Mouse (Mus musculus) hindbrain, embryonic 13.5 days (tissue): ENCODE measurements around the gene Med22. TPM values are rescaled to one million over a fixed set of nuclear protein-coding genes. Genes with fewer than 3 reads are reported as not detected.

Source experiments
- ATAC-seq: fragments of 200-750 bp; cut with Nextera tagmentation; 2 replicates; pipeline ENCODE4 v1.8.0; 2017; ENCODE audit warnings: moderate TSS enrichment; ENCODE audit not compliant: low FRiP score
- H3K27ac ChIP-seq: fragments of 300-500 bp; sonication (generic); 2 replicates; pipeline ENCODE4 v1.5.1; 2015; ENCODE audit warnings: inconsistent platforms, mild to moderate bottlenecking, moderate library complexity
- H3K27me3 ChIP-seq: fragments of 300-500 bp; sonication (generic); 2 replicates; pipeline ENCODE4 v1.6.1; 2015; ENCODE audit warnings: mild to moderate bottlenecking, inconsistent platforms
- H3K36me3 ChIP-seq: fragments of 300-500 bp; sonication (generic); 2 replicates; pipeline ENCODE4 v1.6.1; 2015; ENCODE audit warnings: mild to moderate bottlenecking, inconsistent platforms
- H3K4me1 ChIP-seq: fragments of 300-500 bp; sonication (generic); replicated peaks from 2 replicates; pipeline ENCODE4 v1.6.1; 2015; ENCODE audit warnings: inconsistent platforms
- H3K4me2 ChIP-seq: fragments of 300-500 bp; sonication (generic); 2 replicates; pipeline ENCODE4 v1.6.1; 2015; ENCODE audit warnings: inconsistent platforms, mild to moderate bottlenecking, moderate library complexity
- H3K4me3 ChIP-seq: fragments of 300-500 bp; sonication (generic); 2 replicates; pipeline ENCODE4 v1.5.1; 2015; ENCODE audit warnings: mild to moderate bottlenecking, inconsistent platforms
- H3K9ac ChIP-seq: fragments of 300-500 bp; sonication (generic); 2 replicates; pipeline ENCODE4 v1.6.1; 2015; ENCODE audit warnings: mild to moderate bottlenecking, inconsistent platforms
- H3K9me3 ChIP-seq: fragments of 300-500 bp; sonication (generic); 2 replicates; pipeline ENCODE4 v1.6.1; 2016; ENCODE audit warnings: inconsistent platforms
- WGBS: fragments of 180-500 bp; shearing (Covaris S2); methylation state at CpG from one replicate; pipeline ENCODE4 v1.1.7; 2015; 5-methylcytosine and 5-hydroxymethylcytosine counted together
- polyA plus RNA-seq: library from polyadenylated mRNA; unstranded; fragments of >200 nt; fragmentation: Nextera tagmentation; extraction: Ambion mirVana; gene quantifications from 2 replicates; pipeline ENCODE4 v1.2.1, GENCODE M21; 2015

Gene Med22
- polyA plus RNA-seq, 1 experiment from 2014 or later, result 140 TPM

DNA sequence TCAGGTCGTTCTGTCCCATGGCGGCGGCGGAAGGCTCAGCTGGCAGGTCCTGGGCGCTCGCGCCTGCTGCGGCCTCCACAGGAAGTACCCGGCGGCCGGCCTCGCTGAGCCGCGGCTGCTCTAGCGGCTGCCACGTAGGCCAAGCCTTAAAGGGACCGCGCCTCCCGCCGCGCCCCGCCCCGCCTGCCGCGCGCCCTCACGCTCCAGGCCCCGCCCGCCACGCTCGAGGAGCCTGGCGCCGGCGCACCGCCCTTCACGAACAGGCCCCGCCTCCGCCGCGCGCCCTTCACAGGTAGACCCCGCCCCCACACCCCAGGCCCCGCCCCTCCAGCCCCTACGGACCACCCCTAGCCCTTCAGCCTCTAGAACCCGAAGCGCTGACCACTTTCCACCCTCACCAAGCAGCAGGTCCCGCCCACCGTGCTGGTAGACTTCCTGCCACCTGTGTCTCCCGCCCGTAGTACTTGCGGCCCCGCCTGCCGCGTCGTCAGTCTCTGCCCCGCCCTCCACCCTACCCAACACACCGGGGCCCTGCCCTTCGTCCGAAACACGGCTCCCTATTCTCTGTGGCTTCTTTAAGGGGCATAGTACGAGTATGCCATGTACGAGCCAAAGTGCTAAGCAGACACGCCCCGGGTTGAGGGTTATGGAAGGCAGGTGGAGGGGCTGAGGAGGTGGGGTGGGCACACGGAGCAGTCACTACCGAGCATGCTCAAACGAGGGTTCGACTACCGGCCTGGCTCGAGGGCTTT lies 23.0 kb upstream of the Med22 start, which contains the start of the genes Surf4 and Stkld1:
Gene Surf4, minus strand, starts transcription at position 625 of the 752 bp plus-strand sequence.
Gene Stkld1, plus strand, starts transcription at position 744 of the 752 bp plus-strand sequence.
- Histone ChIP-seq H3K27ac (peak within 1 kb of the TSS; percentile 88), H3K4me1 (peaks cover 30% of the 10 kb centered on the region), H3K4me2 (peak within 1 kb of the TSS; percentile 89), H3K27me3 (no peaks in the 10 kb centered on the region), H3K4me3 (peak within 1 kb of the TSS; percentile 96), H3K36me3 (peaks cover 25% of the 10 kb centered on the region), H3K9ac (peak within 1 kb of the TSS; percentile 97), H3K9me3 (no peaks in the 10 kb centered on the region)
- ATAC-seq, result peak; percentile 95
- 1% methylated on average over 61 of the region's 70 CpGs for WGBS

DNA sequence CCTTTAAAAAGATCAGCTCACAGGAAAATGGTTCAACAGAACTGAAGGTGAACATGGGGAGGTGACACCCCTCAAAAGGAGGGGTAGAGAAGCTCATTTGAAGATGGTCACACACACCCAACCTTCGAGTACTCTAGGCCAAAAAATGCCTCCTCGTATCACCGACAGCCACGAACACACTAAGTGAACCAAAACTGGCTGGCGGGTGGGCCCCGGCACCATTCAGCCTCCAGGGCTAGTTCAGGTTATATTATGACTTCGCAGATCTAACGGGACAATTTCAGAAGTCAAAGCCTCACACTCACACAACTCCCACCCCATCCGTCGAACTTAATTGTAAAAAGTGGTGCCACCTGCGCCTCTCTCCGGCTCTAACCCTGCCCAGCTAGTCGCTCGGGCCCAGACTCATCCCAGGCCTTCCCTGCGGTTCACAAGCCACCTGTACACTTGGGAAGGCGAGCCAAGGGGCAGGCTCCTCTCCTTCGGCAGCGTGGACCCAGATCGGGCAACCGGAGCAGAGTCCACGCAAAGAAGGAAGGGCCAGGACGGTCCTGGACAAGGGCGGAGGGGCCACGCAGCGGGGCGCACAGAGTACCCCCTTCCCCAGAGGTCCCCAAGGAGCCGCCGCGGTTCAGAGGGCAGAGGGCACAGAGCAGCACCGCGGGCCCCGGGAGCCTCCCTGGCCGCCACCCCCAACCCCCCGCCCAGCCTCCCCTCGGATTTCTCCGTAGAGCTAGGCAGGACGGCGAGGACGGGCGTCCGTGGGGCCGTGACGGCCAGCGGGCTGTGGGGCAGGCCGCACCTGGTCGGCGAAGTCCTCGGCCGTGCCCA lies 22.2 kb upstream of the Med22 start:
- Histone ChIP-seq H3K36me3 (peaks cover 32% of the 10 kb centered on the region), H3K27ac (peak overlapping the region; percentile 88), H3K4me2 (peak overlapping the region; percentile 89), H3K4me3 (peak overlapping the region; percentile 96), H3K9ac (peak overlapping the region; percentile 97), H3K9me3 (no peaks in the 10 kb centered on the region), H3K27me3 (no peaks in the 10 kb centered on the region), H3K4me1 (peaks cover 33% of the 10 kb centered on the region)
- ATAC-seq, result no peak; the same call in 1 of the 2 replicates
- 4% methylated on average over 44 of the region's 49 CpGs for WGBS

DNA sequence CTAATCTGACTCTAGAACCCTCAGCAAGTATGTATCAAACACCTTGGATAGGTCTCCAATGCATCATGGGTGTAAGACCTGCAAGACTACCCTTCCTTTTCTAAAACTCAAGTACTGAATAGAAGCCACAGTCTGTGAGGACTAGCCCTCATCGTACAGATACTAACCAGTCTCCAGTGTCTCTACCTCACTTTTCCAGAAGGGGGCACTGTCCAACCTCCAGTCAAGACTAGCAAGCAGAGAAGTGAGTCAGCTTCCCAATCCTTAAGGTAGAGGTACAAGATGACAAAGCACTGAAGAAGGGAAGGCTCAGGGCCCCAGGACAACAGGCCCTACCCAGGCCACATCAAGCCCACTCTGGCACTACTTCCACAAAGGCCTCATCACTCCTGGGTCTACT lies 19.9 kb upstream of the Med22 start:
- WGBS, result 29% methylated on average over 1 of the region's 1 CpGs
- peak overlapping the region; percentile 97; the same call in 1 of the 2 replicates for H3K9ac ChIP-seq
- H3K4me3 ChIP-seq, result no peak overlapping the region
- no peaks in the 10 kb centered on the region for H3K27me3 ChIP-seq
- no peak overlapping the region for H3K4me2 ChIP-seq
- no peak for ATAC-seq
- H3K9me3 ChIP-seq, result no peaks in the 10 kb centered on the region
- H3K36me3 ChIP-seq, result peaks cover 54% of the 10 kb centered on the region
- H3K27ac ChIP-seq, result no peak overlapping the region
- peaks cover 35% of the 10 kb centered on the region for H3K4me1 ChIP-seq

GRCm38 (mm10) chr2:26927745-26928476 lies 17.4 kb upstream of the Med22 start:
- WGBS, result 93% methylated on average over 6 of the region's 6 CpGs
- H3K27ac ChIP-seq, result no peak overlapping the region
- no peaks in the 10 kb centered on the region for H3K9me3 ChIP-seq
- no peaks in the 10 kb centered on the region for H3K27me3 ChIP-seq
- ATAC-seq, result no peak
- H3K4me2 ChIP-seq, result no peak overlapping the region
- no peak overlapping the region for H3K4me3 ChIP-seq
- H3K4me1 ChIP-seq, result peaks cover 35% of the 10 kb centered on the region
- H3K9ac ChIP-seq, result no peak overlapping the region; the same call in 1 of the 2 replicates
- H3K36me3 ChIP-seq, result peaks cover 78% of the 10 kb centered on the region

DNA sequence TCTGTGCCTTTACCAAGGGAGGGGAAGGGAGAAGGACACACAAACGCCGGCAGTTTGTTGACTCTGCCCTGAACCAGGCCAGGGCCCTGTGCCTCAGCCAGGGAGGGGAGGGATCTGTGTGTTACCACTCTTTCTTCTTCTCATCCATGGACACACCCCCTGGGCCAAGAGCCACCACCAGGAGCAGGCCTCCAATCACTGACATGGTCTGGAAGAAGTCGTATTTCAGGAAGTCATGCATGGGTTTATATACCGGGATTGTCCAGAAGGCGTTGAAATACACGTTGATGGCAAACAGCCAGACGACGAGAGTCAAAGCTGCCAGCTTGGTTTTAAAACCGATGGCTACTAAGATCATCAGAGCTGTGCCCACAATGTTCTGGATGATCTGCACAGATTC lies 11.3 kb upstream of the Med22 start:
- no peak overlapping the region for H3K4me2 ChIP-seq
- H3K36me3 ChIP-seq, result peaks cover 92% of the 10 kb centered on the region
- no peak overlapping the region for H3K9ac ChIP-seq
- no peaks in the 10 kb centered on the region for H3K9me3 ChIP-seq
- no peak for ATAC-seq
- peaks cover 18% of the 10 kb centered on the region for H3K4me1 ChIP-seq
- 87% methylated on average over 9 of the region's 9 CpGs for WGBS
- H3K27me3 ChIP-seq, result no peaks in the 10 kb centered on the region
- H3K27ac ChIP-seq, result no peak overlapping the region
- no peak overlapping the region for H3K4me3 ChIP-seq

- WGBS, result 89% methylated on average over 6 of the region's 6 CpGs
Measured at GRCm38 (mm10) chr2:26920190-26920855, 9.8 kb upstream of the Med22 start.

DNA sequence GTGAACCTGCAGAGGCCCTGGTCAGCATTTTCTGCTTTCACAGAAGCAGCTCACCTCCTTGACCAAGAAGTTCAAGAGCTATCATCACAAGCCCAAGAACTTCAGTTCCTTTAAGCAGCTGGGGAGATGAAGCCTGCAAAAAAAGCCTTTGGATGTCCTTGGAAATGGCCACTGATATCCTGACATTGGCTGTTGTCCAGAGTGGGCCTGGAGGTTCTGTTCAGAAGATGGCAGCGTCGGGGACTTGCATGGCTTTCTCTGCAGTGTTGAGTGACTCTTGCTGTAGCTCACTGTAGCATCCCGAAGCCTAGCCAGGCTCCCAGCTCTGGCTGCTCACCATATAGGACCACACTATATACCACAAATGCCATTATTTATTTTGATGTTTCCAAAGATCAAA lies 9.2 kb upstream of the Med22 start:
- peaks cover 73% of the 10 kb centered on the region for H3K36me3 ChIP-seq
- WGBS, result 89% methylated on average over 3 of the region's 3 CpGs
- H3K4me1 ChIP-seq, result peaks cover 32% of the 10 kb centered on the region
- no peak overlapping the region for H3K4me3 ChIP-seq
- H3K4me2 ChIP-seq, result no peak overlapping the region
- no peaks in the 10 kb centered on the region for H3K9me3 ChIP-seq
- no peak overlapping the region for H3K27ac ChIP-seq
- H3K9ac ChIP-seq, result no peak overlapping the region
- H3K27me3 ChIP-seq, result no peaks in the 10 kb centered on the region
- no peak for ATAC-seq

More at GRCm38 (mm10) chr2:26920190-26920855, 9.8 kb upstream of the Med22 start:
- ATAC-seq, result no peak
- H3K4me3 ChIP-seq, result no peak overlapping the region
- H3K9me3 ChIP-seq, result no peaks in the 10 kb centered on the region
- H3K9ac ChIP-seq, result no peak overlapping the region
- H3K4me2 ChIP-seq, result no peak overlapping the region
- H3K27me3 ChIP-seq, result no peaks in the 10 kb centered on the region
- no peak overlapping the region for H3K27ac ChIP-seq
- H3K36me3 ChIP-seq, result peaks cover 78% of the 10 kb centered on the region
- peaks cover 25% of the 10 kb centered on the region for H3K4me1 ChIP-seq

GRCm38 (mm10) chr2:26916738-26917137 lies 6.3 kb upstream of the Med22 start:
- H3K4me2 ChIP-seq, result peak overlapping the region; percentile 100
- peak overlapping the region; percentile 62 for H3K4me3 ChIP-seq
- peak overlapping the region; percentile 83 for H3K27ac ChIP-seq
- peak; percentile 5 for ATAC-seq
- peaks cover 47% of the 10 kb centered on the region for H3K4me1 ChIP-seq
- H3K9ac ChIP-seq, result peak overlapping the region; percentile 91
- H3K9me3 ChIP-seq, result no peaks in the 10 kb centered on the region
- peaks cover 73% of the 10 kb centered on the region for H3K36me3 ChIP-seq
- 3% methylated on average over 13 of the region's 13 CpGs for WGBS
- H3K27me3 ChIP-seq, result no peaks in the 10 kb centered on the region

GRCm38 (mm10) chr2:26915927-26916728 lies 5.7 kb upstream of the Med22 start, which contains the start of the genes Surf2 and Surf1:
TSS of gene Surf2 (plus strand) at chr2:26916367.
TSS of gene Surf1 (minus strand) at chr2:26916530.
- H3K36me3 ChIP-seq, result peaks cover 70% of the 10 kb centered on the region

GRCm38 (mm10) chr2:26914148-26914941 lies 3.9 kb upstream of the Med22 start:
- no peaks in the 10 kb centered on the region for H3K27me3 ChIP-seq
- peaks cover 58% of the 10 kb centered on the region for H3K4me1 ChIP-seq
- H3K9ac ChIP-seq, result no peak overlapping the region
- 67% methylated on average over 8 of the region's 8 CpGs for WGBS
- no peak for ATAC-seq
- H3K4me2 ChIP-seq, result peak overlapping the region; percentile 100; the same call in 1 of the 2 replicates
- H3K27ac ChIP-seq, result no peak overlapping the region
- H3K9me3 ChIP-seq, result no peaks in the 10 kb centered on the region
- no peak overlapping the region for H3K4me3 ChIP-seq
- H3K36me3 ChIP-seq, result peaks cover 52% of the 10 kb centered on the region

More at GRCm38 (mm10) chr2:26915927-26916728, 5.7 kb upstream of the Med22 start, which contains the start of the genes Surf2 and Surf1:
- ATAC-seq, result peak; percentile 80
- WGBS, result 2% methylated on average over 47 of the region's 47 CpGs
- Histone ChIP-seq H3K4me2 (peak within 1 kb of the TSS; percentile 100), H3K27ac (peak within 1 kb of the TSS; percentile 83), H3K27me3 (no peaks in the 10 kb centered on the region), H3K9ac (peak within 1 kb of the TSS; percentile 91), H3K4me1 (peaks cover 51% of the 10 kb centered on the region), H3K9me3 (no peaks in the 10 kb centered on the region), H3K4me3 (peak within 1 kb of the TSS; percentile 62)
